8 mouse cellular contexts compared by ENCODE assay signal in the genomic region with DNA sequence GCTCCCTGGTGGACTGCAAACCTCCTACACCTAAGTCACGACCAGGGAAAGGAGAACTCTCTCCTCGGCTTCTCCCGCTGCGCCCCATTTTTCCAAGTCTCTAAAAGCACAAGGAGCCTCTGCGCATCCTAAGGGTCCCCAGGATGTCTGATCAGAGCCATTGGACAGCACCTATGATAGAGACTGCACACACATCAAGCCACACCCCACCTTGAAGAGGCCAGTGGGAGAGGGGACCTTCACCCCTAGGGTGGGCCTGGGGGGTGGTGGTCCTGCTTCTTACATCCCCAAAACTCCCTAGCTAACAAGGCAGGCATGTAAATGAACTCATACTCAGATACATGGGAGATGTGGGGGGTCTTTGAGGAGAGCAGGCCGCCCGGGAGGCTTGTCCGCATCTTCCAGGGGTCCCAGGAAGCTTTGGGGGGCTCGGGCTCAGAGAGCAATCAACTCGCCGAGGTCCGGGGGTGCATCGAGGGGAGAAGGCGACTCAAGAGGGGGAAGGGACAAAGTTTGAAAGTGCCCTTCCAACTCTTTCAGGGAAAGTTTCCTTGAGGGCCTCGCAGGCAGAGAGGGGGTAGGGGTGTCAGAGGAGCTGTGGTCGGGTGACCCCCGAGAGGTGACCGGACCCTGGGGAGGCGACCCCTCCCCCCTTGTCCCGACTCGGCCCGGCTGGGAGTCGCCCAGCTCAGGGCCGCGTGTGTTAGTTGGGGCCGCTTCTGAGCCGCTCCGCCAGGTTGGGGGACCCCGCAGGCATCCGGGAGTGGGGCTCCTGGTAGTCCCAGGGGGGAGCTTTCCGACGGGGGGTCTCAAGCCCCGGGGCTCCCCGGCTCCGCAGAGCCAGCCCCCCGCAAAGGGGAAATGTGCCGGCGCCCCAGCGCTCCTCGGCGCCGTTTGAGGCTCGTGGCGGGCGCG. TPM values are rescaled to one million over a fixed set of nuclear protein-coding genes. Genes with fewer than 3 reads are reported as not detected.
DNase-seq lines count a peak whose midpoint lies in the region; ATAC-seq lines count a peak whose summit lies in the region.

No protein-coding gene starts in this region.

- WGBS in forebrain, embryonic 10.5 days, result 5% methylated on average over 46 of the region's 46 CpGs
- WGBS in hindbrain, embryonic 13.5 days, result 6% methylated on average over 37 of the region's 46 CpGs
- 7% methylated on average over 40 of the region's 46 CpGs for WGBS in neural tube, embryonic 14.5 days

- peak overlapping the region; percentile 99 for H3K27ac ChIP-seq in forebrain, embryonic 10.5 days
- peak overlapping the region; percentile 98 for H3K27ac ChIP-seq in hindbrain, embryonic 13.5 days
- peak overlapping the region; percentile 97 for H3K27ac ChIP-seq in neural tube, embryonic 14.5 days (ENCODE audit: low read depth, low read length)

- no peaks in the 10 kb centered on the region for H3K9me3 ChIP-seq in forebrain, embryonic 10.5 days
- no peaks in the 10 kb centered on the region for H3K9me3 ChIP-seq in hindbrain, embryonic 13.5 days
- H3K9me3 ChIP-seq in neural tube, embryonic 14.5 days (ENCODE audit: control insufficient read depth, low read length), result no peaks in the 10 kb centered on the region

- no peaks in the 10 kb centered on the region for H3K36me3 ChIP-seq in forebrain, embryonic 10.5 days (replicated peaks)
- no peaks in the 10 kb centered on the region for H3K36me3 ChIP-seq in hindbrain, embryonic 13.5 days
- no peaks in the 10 kb centered on the region for H3K36me3 ChIP-seq in neural tube, embryonic 14.5 days (ENCODE audit: control insufficient read depth, insufficient read depth, low read length)

- peak overlapping the region; percentile 99 for H3K9ac ChIP-seq in hindbrain, embryonic 13.5 days
- H3K9ac ChIP-seq in neural tube, embryonic 14.5 days (replicated peaks; ENCODE audit: low read depth, low read length), result peak overlapping the region; percentile 99

- H3K4me1 ChIP-seq in forebrain, embryonic 10.5 days, result peaks cover 69% of the 10 kb centered on the region
- peaks cover 60% of the 10 kb centered on the region for H3K4me1 ChIP-seq in hindbrain, embryonic 13.5 days (replicated peaks)
- peaks cover 28% of the 10 kb centered on the region for H3K4me1 ChIP-seq in neural tube, embryonic 14.5 days (ENCODE audit: control insufficient read depth, insufficient read depth, low read length)

- peak overlapping the region; percentile 99 for H3K4me2 ChIP-seq in hindbrain, embryonic 13.5 days
- H3K4me2 ChIP-seq in neural tube, embryonic 14.5 days (ENCODE audit: low read depth, low read length), result peak overlapping the region; percentile 99

- peaks cover 36% of the 10 kb centered on the region for H3K27me3 ChIP-seq in forebrain, embryonic 10.5 days (ENCODE audit: poor library complexity, severe bottlenecking)
- H3K27me3 ChIP-seq in hindbrain, embryonic 13.5 days, result peaks cover 15% of the 10 kb centered on the region; the same call in 1 of the 2 replicates
- no peaks in the 10 kb centered on the region for H3K27me3 ChIP-seq in neural tube, embryonic 14.5 days (ENCODE audit: control insufficient read depth, insufficient read depth, low read length)

- DNase-seq in adrenal gland, adult 18-20 months (ENCODE audit: low spot score in 2 of 2), result peak; percentile 33 to 49
- no peak for DNase-seq in adrenal gland, postnatal 4 days (ENCODE audit: low spot score in 2 of 2)
- peak; percentile 53 for DNase-seq in NIH3T3 (ENCODE audit: low read depth)
- DNase-seq in forebrain, embryonic 10.5 days (ENCODE audit: extremely low spot score, low spot score), result peak; percentile 49
- peak; percentile 28 for DNase-seq in liver
- no peak for DNase-seq in right cerebral cortex, postnatal 14 days

- peak; percentile 36; the same call in 1 of the 2 replicates for ATAC-seq in hindbrain, embryonic 13.5 days (ENCODE audit: low FRiP score)
- no peak for ATAC-seq in neural tube, embryonic 14.5 days (ENCODE audit: low read depth)

- peak overlapping the region; percentile 73 for H3K4me3 ChIP-seq in forebrain, embryonic 10.5 days
- peak overlapping the region; percentile 68 for H3K4me3 ChIP-seq in hindbrain, embryonic 13.5 days
- H3K4me3 ChIP-seq in neural tube, embryonic 14.5 days (ENCODE audit: low read depth, low read length), result peak overlapping the region; percentile 75

RNA-seq across cellular contexts. Expression of gene H1f0, which starts 0.7 kb away (rescaled TPM):
- total RNA-seq in adrenal gland, adult 18-20 months (2021), result 100 to 1,000 TPM in 1 of 2 experiments, 10 to 100 TPM in 1; 86.2 to 101 TPM
- total RNA-seq in adrenal gland, postnatal 4 days (2021), result 100 to 1,000 TPM; 361 to 374 TPM
- polyA plus RNA-seq in forebrain, embryonic 10.5 days (2016; fragmentation: Nextera tagmentation; extraction: Ambion mirVana), result 427 and 444 TPM in 2 replicates
- polyA plus RNA-seq in hindbrain, embryonic 13.5 days (2015; fragmentation: Nextera tagmentation; extraction: Ambion mirVana), result 259 and 266 TPM in 2 replicates
- 45.6 and 126 TPM in 2 replicates for polyA plus RNA-seq in neural tube, embryonic 14.5 days (2014; fragmentation: Nextera tagmentation; extraction: Ambion mirVana)

RNA-seq across cellular contexts. Expression of gene Galr3, which starts 14.1 kb away (rescaled TPM):
- total RNA-seq in adrenal gland, adult 18-20 months (2021), result under 1 TPM in 1 of 2 experiments, not detected in 1; 0.27 TPM
- 1 to 10 TPM in 1 of 2 experiments, under 1 TPM in 1; 0.65 to 1.1 TPM for total RNA-seq in adrenal gland, postnatal 4 days (2021)
- polyA plus RNA-seq in forebrain, embryonic 10.5 days (2016; fragmentation: Nextera tagmentation; extraction: Ambion mirVana), result not detected in 2 replicates
- polyA plus RNA-seq in hindbrain, embryonic 13.5 days (2015; fragmentation: Nextera tagmentation; extraction: Ambion mirVana), result 0.17 TPM in 1 of 2 replicates, not detected in the other
- not detected in 2 replicates for polyA plus RNA-seq in neural tube, embryonic 14.5 days (2014; fragmentation: Nextera tagmentation; extraction: Ambion mirVana)

RNA-seq across cellular contexts. Expression of gene Ankrd54, which starts 35.1 kb away (rescaled TPM):
- total RNA-seq in adrenal gland, adult 18-20 months (2021), result 10 to 100 TPM; 23.9 to 26.5 TPM
- 10 to 100 TPM; 23.8 to 29.7 TPM for total RNA-seq in adrenal gland, postnatal 4 days (2021)
- 56.0 and 60.5 TPM in 2 replicates for polyA plus RNA-seq in forebrain, embryonic 10.5 days (2016; fragmentation: Nextera tagmentation; extraction: Ambion mirVana)
- polyA plus RNA-seq in hindbrain, embryonic 13.5 days (2015; fragmentation: Nextera tagmentation; extraction: Ambion mirVana), result 50.4 and 51.5 TPM in 2 replicates
- polyA plus RNA-seq in neural tube, embryonic 14.5 days (2014; fragmentation: Nextera tagmentation; extraction: Ambion mirVana), result 45.9 and 46.2 TPM in 2 replicates

RNA-seq across cellular contexts. Expression of gene Eif3l, which starts 47.4 kb away (rescaled TPM):
- 100 to 1,000 TPM; 136 to 139 TPM for total RNA-seq in adrenal gland, adult 18-20 months (2021)
- 100 to 1,000 TPM; 158 to 162 TPM for total RNA-seq in adrenal gland, postnatal 4 days (2021)
- polyA plus RNA-seq in forebrain, embryonic 10.5 days (2016; fragmentation: Nextera tagmentation; extraction: Ambion mirVana), result 283 and 289 TPM in 2 replicates
- 179 and 185 TPM in 2 replicates for polyA plus RNA-seq in hindbrain, embryonic 13.5 days (2015; fragmentation: Nextera tagmentation; extraction: Ambion mirVana)
- 169 and 183 TPM in 2 replicates for polyA plus RNA-seq in neural tube, embryonic 14.5 days (2014; fragmentation: Nextera tagmentation; extraction: Ambion mirVana)

Comparison
In these comparisons a context has a peak if more than half of its experiments do, and no peak if none do; other contexts are left out.
1. DNase-seq: peak in adrenal gland, adult 18-20 months (2 of 2), NIH3T3 (single experiment), forebrain, embryonic 10.5 days (single experiment) and liver (single experiment); none in adrenal gland, postnatal 4 days (0 of 2) and right cerebral cortex, postnatal 14 days (single experiment).
2. Peak in every context shown above with its lines, with median percentiles within 50 percentile points of each other: H3K27ac ChIP-seq and H3K4me3 ChIP-seq.